Mouse (Mus musculus) right cerebral cortex, postnatal 10 days (tissue): ENCODE results near the gene Heyl.
"Not testable (repeated sequence)": the region's sequence is repeated elsewhere in the genome, so short reads cannot be mapped to it uniquely, and the experiment has no call there.

ENCODE experiments used
- DNase-seq, 2 experiments: peaks; one replicate each; pipeline ENCODE4 v3.0.0; 2021; ENCODE audit warnings: low spot score in 2 of 2

Gene Heyl

DNA sequence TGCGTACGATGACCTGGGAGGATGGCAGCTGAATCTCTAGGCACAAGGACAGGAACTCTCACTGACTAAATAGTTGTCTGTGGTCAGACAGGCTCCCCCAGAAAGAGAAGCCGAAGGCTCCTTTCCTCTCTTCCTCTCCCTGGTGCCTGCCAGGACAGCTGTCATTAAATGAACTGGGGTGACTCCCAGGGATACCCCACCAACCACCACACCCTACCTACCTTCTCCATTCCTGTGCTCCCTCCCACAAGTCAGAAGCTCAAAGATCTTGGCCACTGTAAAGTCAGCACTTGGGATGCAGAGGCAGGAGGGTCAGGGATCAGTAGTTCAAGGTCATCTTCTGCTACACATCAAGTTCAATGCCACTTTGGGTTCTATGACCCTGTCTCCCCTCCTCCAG lies 515 bp upstream of the Heyl start:
- no peak for DNase-seq

GRCm38 (mm10) chr4:123235835-123236430 lies 2.6 kb downstream of the Heyl start:
- DNase-seq, result no peak

DNA sequence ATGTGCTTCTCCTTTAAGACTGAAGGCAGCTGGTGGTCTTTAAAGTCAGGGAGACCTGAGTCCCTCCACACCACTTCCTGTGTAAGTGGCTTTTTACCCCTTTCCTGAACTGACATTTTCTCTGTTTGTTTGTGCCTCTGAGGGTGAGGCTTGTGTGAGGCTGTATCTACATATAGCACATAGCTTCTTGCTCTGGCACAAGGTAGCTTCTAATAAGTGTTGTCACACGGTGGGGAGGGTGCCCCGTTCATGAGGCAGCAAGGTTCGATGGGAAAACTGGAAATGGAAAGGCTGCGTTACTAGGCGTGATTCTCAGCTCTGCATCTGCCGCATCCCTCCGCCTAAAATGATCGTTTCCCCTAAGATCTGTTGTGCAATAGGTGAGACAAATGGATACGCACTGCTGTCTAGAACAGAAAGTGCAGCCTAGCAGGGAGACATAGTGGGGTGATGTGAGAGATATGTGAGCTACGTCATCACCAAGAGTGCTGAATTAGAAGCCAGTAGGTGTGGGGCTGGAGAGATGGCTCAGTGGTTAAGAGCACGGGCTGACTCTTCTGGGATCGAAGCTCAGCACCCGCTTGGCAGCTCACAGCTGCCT lies 3.2 kb downstream of the Heyl start:
- DNase-seq, result no peak

DNA sequence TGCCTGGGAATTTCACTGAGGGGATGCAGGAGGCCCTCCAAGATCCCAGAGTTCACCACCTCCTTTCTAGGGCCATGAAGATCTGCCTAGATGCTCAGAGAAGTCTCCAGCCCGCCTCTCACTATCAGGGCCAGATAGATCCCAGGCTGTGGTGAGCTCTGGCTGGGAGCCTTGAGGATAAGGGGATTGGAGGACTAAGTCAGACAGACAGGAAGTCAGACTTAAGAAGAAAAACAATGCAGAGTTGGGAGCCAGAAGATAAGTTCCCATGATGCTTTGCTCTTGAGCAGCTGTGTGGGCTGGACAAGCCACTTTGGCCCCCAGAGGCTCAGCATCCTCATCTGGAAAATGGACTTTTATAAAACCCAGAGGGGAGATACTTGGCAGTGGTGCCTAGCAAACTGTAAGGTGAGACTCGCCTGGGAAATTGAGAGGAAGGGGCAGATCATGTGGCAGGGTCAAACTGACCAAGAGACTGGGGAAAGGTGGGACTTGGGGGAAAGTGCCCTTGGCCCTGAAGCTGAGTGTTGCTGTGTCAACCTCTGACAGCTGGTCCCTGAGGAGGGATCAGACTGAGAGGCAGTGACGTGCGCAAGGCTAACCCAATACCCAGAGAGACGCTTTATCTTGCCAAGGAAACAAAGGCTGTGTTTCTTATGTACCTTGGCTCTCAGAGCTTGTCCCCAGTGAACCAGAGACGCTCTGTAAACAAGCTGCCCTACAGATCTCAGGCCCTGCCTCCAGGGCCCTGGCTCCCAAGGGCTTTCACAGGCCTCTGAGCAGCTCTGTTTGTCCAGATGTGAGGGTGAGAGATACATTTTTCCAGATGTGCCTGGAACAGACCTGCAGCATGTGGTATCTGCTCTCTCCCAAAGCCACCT lies 4.3 kb downstream of the Heyl start:
- no peak for DNase-seq

DNA sequence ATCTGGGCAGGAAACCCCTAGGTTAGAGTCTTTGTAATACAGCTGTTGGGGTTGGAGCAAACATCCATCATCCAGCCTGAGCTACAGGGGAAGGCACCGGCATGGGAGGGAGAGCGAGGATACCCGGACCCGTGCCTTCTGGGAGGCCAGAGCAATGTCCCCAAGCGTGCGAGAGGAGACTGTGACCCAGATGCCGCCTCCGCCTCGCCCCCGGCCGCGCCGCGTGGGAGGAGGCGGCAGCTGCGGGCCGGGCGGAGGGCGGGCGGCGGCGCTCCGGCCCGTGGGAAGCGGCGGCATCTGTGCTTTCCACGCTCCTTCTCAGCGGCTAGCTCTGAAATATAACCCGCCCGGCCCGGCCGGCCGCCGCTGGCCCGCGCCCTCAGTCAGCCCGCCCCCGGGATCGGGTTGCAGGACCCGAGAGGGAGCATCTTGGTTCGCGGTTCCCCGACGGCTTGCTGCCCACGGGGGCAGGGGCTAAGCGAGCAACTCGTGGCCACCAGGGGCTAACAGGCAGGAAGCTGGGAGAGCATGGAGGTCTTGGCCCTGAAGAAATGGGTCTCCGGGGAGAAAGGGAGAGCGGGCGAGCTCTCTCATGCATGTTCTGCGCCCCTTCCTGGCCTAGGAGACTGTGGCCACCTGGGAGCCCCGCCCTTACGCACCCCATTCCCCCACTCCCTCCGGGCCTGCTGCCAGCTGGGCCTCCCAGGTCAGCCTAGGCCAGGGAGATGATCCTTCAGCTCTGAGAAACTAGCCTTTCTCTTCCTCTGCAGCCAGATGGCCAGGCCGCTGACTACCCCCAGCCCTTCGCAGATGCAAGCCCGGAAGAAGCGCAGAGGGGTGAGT lies 6.2 kb downstream of the Heyl start:
- DNase-seq, result peak in 1 of 2 experiments; percentile 32

DNA sequence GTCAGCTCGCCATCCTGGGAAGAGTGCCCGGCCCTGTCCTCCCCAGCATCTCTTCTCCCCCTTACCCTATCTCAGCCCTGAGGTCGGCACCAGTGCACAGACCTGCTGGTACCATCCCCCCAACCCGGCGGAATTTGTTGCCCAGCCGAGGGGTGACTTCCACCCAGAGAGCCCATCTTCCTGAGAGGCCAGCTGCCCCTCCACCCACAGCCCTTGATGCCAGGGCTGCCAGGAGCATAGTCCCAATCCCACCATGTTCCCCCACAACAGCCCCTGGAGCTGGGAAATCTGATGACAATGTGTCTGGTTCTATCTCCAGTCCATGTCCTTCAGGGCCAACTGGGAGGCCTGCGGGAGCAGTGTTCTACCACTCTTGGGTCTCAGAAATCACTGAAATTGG lies 12.9 kb downstream of the Heyl start:
- no peak for DNase-seq

- no peak for DNase-seq
Observed at GRCm38 (mm10) chr4:123246651-123247050, 13.3 kb downstream of the Heyl start.

- DNase-seq, result peak in 1 of 2 experiments; percentile 38
Observed at GRCm38 (mm10) chr4:123247147-123247880, 14.0 kb downstream of the Heyl start.

- DNase-seq, result peak; percentile 84 to 92
Observed at GRCm38 (mm10) chr4:123248971-123249567, 15.7 kb downstream of the Heyl start.

GRCm38 (mm10) chr4:123252214-123252613 lies 18.9 kb downstream of the Heyl start:
- DNase-seq, result peak; percentile 63 to 67

GRCm38 (mm10) chr4:123254617-123255016 lies 21.3 kb downstream of the Heyl start:
- no peak for DNase-seq

DNA sequence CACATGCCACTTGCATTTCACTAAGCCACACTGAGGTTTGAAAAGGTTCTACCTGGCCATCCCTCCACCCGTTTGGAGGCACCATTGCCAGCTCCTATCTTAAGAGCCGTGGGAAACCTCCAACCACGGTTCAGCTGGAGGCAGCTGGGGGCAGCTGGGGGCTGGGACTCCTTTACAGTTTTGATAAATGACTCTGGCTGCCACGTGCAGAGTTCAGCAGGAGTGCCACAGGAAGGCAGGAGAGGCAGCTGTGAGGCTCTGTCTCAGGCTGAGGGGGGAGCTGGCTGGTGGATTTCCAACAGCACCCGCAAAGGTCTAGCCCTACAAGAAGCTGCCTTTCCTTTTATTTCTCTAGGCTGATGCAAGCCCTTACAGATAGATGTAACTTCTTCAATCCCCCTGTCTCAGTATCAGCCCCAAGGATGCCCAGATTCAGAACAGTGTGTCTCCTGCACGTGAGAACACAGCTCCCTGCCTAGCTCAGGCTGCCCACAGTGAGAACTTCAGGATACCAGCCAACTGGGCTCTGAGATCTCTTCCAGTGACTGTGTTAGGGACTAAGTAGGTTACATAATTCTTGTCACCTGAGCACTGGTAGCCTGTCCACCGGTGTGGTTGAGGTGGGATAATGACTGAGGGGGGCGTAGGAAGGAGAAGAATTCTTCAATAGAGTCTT lies 26.9 kb downstream of the Heyl start:
- no peak for DNase-seq

- no peak for DNase-seq
Observed at GRCm38 (mm10) chr4:123261721-123262401, 28.5 kb downstream of the Heyl start, which contains the start of gene Pabpc4. Gene Pabpc4 (plus strand): TSS chr4:123262351.

- DNase-seq, result no peak
Observed at GRCm38 (mm10) chr4:123271063-123271462, 37.7 kb downstream of the Heyl start.

DNA sequence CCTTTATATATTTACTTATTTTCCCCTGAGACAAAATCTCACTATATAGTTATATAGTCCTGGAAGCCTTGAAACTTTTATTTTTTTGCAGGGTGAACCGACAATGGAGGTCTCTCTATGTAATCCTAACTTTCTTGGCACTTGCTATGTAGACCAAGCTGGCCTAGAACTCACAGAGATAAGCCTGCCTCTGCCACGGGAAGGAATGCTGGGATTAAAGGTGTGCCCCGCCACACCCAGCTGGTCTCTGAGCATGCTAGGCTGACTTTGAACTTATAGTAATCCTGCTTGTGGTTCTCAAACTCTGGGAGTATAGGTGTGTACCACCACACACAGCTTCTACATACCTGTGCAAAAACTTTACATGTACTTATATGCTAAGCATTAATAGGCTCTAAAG lies 46.8 kb downstream of the Heyl start:
- no peak for DNase-seq

- peak; percentile 88 to 90 for DNase-seq
Observed at GRCm38 (mm10) chr4:123282500-123282899, 49.1 kb downstream of the Heyl start.

DNA sequence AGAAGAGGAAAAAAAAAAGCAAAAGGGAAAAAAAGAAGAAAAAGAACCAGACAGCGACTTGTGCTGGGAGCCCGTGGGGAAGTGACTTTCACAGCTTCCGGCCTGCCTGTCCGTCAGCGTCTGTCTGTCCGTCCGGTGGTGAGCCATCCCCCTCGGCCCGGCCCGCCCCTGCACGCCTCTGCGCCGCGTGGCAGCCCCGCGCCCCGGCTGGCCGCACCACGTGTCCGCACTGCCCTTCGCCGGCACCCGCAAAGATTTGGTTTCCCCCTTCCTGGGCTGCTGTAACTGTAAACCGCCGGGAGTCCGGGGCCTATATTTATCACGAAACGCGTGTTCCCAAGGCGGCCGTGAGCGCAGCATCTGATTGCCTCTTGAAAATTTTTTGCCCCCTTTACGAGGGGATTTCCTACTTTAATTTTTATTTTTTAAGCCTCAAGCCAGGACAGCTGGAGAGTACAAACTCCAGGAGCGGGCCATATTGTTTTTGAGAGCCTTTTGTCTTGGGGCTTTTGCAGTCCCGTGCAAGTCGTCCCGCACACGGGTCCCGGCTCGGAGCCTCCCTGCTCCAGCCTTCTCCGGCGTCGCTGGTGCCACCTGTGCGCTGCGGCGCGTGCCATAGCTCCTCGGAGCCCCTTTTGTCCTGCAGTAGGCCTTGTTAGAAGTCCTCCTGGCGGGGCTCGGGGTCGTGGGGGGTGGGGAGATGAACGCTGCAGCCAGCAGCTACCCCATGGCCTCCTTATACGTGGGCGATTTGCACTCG lies 49.7 kb downstream of the Heyl start:
- not testable (repeated sequence) for DNase-seq

DNA sequence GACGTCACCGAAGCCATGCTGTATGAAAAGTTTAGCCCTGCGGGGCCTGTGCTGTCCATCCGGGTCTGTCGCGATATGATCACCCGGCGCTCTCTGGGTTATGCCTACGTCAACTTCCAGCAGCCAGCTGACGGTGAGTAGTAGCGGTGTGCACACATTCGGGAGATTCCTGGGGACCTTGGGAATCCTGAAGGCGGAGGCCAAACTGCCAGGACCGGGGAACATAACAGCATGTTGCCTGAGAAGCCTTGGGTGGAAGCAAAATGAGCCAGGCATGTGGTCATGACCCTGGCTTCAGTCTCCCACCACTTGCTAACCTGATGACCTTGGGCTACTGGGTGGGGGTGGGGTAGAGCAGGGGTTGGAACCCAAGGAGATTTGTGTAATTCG lies 50.3 kb downstream of the Heyl start:
- not testable (repeated sequence) for DNase-seq
